Mouse (Mus musculus) megakaryocyte, embryonic 14.5 days (primary cell): ENCODE measurements around the gene Tfam.

Experiments
- FLI1 ChIP-seq: IDR thresholded peaks from 2 replicates; pipeline ENCODE4 v1.6.1; 2012; ENCODE audit warnings: low read length, inconsistent platforms, mixed read lengths
- GATA1 ChIP-seq: IDR thresholded peaks from 3 replicates; pipeline ENCODE4 v1.6.1; 2012; ENCODE audit warnings: mixed read lengths, low read length, inconsistent platforms, borderline replicate concordance

- TF ChIP-seq GATA1 = no peak
- TF ChIP-seq FLI1 = no peak
These were observed 23.6 kb upstream of the Tfam start for GRCm38 (mm10) chr10:71261637-71262036.
